Mouse (Mus musculus) liver, postnatal 0 days (tissue): ENCODE data around the gene Chtop. TPM values are rescaled to one million over a fixed set of nuclear protein-coding genes. Genes with fewer than 3 reads are reported as not detected.

ENCODE experiments used
- ATAC-seq: fragments of 200-750 bp; cut with Nextera tagmentation; 2 replicates; pipeline ENCODE4 v1.8.0; 2017; ENCODE audit warnings: mild to moderate bottlenecking, moderate library complexity
- DNase-seq: peaks from one replicate; pipeline ENCODE4 v3.0.0-alpha.2; 2016
- H3K27ac ChIP-seq: fragments of 300-500 bp; sonication (generic); 2 replicates; pipeline ENCODE4 v1.5.1; 2014; ENCODE audit warnings: antibody characterized with exemption, moderate library complexity, mild to moderate bottlenecking, low read depth
- H3K27me3 ChIP-seq: fragments of 300-500 bp; sonication (generic); 2 replicates; pipeline ENCODE4 v1.6.1; 2014; ENCODE audit warnings: low read length, control low read depth, mixed read lengths; ENCODE audit not compliant: insufficient read depth
- H3K36me3 ChIP-seq: fragments of 300-500 bp; sonication (generic); replicated peaks from 2 replicates; pipeline ENCODE4 v1.6.1; 2014; ENCODE audit warnings: mild to moderate bottlenecking, control low read depth, low read length, moderate library complexity, mixed read lengths; ENCODE audit not compliant: insufficient read depth
- H3K4me1 ChIP-seq: fragments of 300-500 bp; sonication (generic); 2 replicates; pipeline ENCODE4 v1.6.1; 2014; ENCODE audit warnings: antibody characterized with exemption, mild to moderate bottlenecking, control low read depth; ENCODE audit not compliant: insufficient read depth
- H3K4me2 ChIP-seq: fragments of 300-500 bp; sonication (generic); 2 replicates; pipeline ENCODE4 v1.6.1; 2014; ENCODE audit warnings: low read depth, mild to moderate bottlenecking, low read length, moderate library complexity, mixed read lengths
- H3K4me3 ChIP-seq: fragments of 300-500 bp; sonication (generic); 2 replicates; pipeline ENCODE4 v1.5.1; 2014; ENCODE audit warnings: low read depth, low read length
- H3K9ac ChIP-seq: fragments of 300-500 bp; sonication (generic); replicated peaks from 2 replicates; pipeline ENCODE4 v1.6.1; 2014; ENCODE audit warnings: mild to moderate bottlenecking, moderate library complexity
- H3K9me3 ChIP-seq: fragments of 300-500 bp; sonication (generic); 2 replicates; pipeline ENCODE4 v1.6.1; 2016; ENCODE audit warnings: mild to moderate bottlenecking, control low read depth, low read length, mixed read lengths
- CTCF ChIP-seq: sonication (generic); IDR thresholded peaks from 2 replicates; pipeline ENCODE4 v1.5.1; 2016; ENCODE audit warnings: antibody characterized with exemption, low read depth
- EP300 ChIP-seq: IDR thresholded peaks from 2 replicates; pipeline ENCODE4 v1.6.1; 2016; ENCODE audit warnings: antibody characterized with exemption, low read depth, mild to moderate bottlenecking
- WGBS: fragments of 180-500 bp; shearing (Covaris S2); extraction: QIAGEN DNeasy Blood & Tissue Kit; methylation state at CpG from one replicate; pipeline ENCODE4 v1.1.7; 2014; ENCODE audit not compliant: insufficient replicate concordance; 5-methylcytosine and 5-hydroxymethylcytosine counted together
- polyA plus RNA-seq: library from polyadenylated mRNA; unstranded; fragments of >200 nt; fragmentation: Nextera tagmentation; extraction: Ambion mirVana; gene quantifications from 2 replicates; pipeline ENCODE4 v1.2.1, GENCODE M21; 2015

Gene Chtop
- polyA plus RNA-seq, 1 experiment from 2014 or later, result 42.9 TPM

DNA sequence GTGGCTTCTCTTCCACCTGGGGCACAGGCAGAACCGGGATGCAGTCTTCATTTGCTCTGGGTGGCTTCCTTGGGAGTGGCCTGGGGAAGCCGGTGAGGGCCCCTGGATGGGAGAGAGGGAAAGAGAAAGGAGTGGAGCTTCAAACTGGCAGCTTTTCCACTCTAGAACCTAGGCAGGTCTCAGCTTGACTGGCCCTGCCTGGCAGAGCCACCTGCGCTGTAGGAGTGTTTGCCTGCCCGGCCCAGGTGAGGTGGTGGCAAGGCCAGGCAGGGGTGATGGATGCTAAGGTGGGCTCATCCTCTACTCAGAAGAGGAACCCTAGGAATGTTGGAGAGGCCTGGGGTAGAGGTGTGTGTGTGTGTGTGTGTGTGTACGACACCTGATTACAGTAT, 28.6 kb upstream of the Chtop start:
- Histone ChIP-seq H3K4me2 (peak overlapping the region; percentile 63), H3K27ac (peak overlapping the region; percentile 79), H3K27me3 (no peaks in the 10 kb centered on the region), H3K4me3 (peak overlapping the region; percentile 44), H3K4me1 (peaks cover 3% of the 10 kb centered on the region; the same call in 1 of the 2 replicates), H3K9me3 (no peaks in the 10 kb centered on the region), H3K36me3 (no peaks in the 10 kb centered on the region), H3K9ac (peak overlapping the region; percentile 60)
- TF ChIP-seq CTCF, result no peak
- no peak for DNase-seq
- WGBS, result 69% methylated on average over 5 of the region's 5 CpGs
- ATAC-seq, result no peak

DNA sequence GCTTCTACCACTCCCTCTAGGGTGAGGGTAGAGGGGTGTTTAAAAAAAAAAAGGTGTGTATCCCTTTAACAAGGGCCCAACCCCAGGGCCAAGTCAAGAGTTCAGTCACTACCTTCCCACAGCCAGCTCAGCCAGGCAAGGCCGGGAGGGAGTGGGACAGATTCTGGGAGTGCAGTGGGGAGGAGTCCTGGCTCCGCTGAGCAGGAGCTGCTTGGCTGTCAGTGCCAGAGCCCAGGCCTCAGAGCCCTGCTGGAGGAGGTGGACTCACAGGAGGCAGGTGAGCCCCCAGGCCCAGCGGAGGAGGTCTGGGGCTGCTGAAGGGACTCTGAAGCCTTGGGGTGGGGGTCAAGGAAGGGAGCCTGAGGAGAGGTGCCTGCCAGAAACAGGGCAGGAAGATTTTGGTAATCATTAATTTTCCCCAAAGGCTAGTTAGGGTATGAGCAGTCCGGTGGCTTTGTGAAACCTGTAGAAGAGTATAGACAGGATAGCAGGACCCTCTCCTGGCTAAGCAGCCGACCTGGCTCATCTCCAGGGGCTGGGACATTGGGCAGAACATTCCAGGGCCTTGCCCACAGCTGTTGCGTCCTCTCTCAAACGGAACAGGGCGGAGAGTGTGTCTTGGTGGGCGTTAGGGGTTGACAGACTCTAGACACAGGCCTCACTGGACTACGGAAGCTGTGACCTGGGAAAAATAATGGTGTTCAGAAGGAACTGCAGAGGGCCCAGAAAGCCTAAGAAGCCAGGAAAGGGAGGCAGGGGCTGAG, 28.0 kb upstream of the Chtop start, which contains the start of gene S100a16:
TSS of gene S100a16 (plus strand) at position 114 of the 764 bp plus-strand sequence.
- no peaks in the 10 kb centered on the region for H3K36me3 ChIP-seq
- H3K4me2 ChIP-seq, result peak within 1 kb of the TSS; percentile 63
- no peaks in the 10 kb centered on the region for H3K27me3 ChIP-seq
- no peaks in the 10 kb centered on the region for H3K9me3 ChIP-seq
- peak within 1 kb of the TSS; percentile 79 for H3K27ac ChIP-seq
- WGBS, result 45% methylated on average over 10 of the region's 10 CpGs
- H3K9ac ChIP-seq, result peak within 1 kb of the TSS; percentile 60
- DNase-seq (peak; percentile 61), ATAC-seq (peak; percentile 87)
- TF ChIP-seq EP300, result no peak
- no peak for TF ChIP-seq CTCF
- H3K4me1 ChIP-seq, result peaks cover 3% of the 10 kb centered on the region; the same call in 1 of the 2 replicates
- H3K4me3 ChIP-seq, result peak within 1 kb of the TSS; percentile 44

DNA sequence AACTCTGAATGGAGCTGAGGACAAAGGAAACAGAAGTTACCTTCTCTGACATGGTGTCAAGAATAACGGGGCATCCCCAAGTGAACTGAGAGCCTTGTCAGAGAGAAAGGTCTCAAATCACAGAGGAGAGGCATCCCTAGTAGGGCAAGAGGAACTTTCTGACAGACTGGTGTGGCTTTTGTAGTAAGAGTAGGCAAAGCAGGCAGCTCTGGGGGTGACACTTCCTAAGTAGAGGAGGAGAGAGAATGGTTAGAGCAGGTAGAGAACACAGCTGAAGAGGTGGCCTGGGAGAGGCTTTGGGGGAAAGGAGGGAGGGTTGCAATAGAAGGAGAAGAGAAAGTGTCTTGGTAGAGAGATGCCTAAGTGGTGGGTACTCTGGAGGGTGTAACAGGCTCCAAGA, 26.1 kb upstream of the Chtop start:
- TF ChIP-seq CTCF, result no peak
- Histone ChIP-seq H3K27ac (no peak overlapping the region), H3K27me3 (no peaks in the 10 kb centered on the region), H3K9ac (no peak overlapping the region), H3K4me2 (no peak overlapping the region), H3K9me3 (no peaks in the 10 kb centered on the region), H3K4me1 (peaks cover 3% of the 10 kb centered on the region; the same call in 1 of the 2 replicates), H3K36me3 (no peaks in the 10 kb centered on the region), H3K4me3 (no peak overlapping the region)
- whole genome bisulfite sequencing, result 78% methylated on average over 1 of the region's 1 CpGs
- no peak for DNase-seq
- ATAC-seq, result no peak

DNA sequence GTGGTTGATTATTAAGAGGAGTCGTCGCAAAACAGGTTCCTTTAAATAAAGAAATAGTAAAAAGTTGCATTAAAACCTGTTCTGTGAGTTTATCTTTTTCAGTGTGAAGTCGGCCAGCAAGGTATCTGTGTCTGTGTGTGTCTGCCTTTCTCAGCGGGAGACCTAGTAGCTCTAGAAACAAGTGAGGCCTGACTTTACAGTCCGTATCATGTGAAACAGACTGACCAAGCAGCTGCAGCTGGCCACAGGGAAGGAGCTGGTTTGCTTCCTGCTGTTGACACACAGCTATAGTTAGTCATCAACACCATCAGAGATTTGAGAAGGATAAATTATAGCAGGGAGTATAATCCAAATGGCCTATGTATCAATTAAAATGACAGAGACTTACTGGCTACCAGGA, 22.4 kb upstream of the Chtop start:
- WGBS, result 69% methylated on average over 5 of the region's 5 CpGs
- Histone ChIP-seq H3K9ac (no peak overlapping the region), H3K9me3 (no peaks in the 10 kb centered on the region), H3K4me1 (peaks cover under 1% of the 10 kb centered on the region; the same call in 1 of the 2 replicates), H3K4me3 (no peak overlapping the region), H3K27me3 (no peaks in the 10 kb centered on the region), H3K27ac (no peak overlapping the region), H3K4me2 (no peak overlapping the region), H3K36me3 (no peaks in the 10 kb centered on the region)
- no peak for ATAC-seq
- no peak for TF ChIP-seq CTCF
- TF ChIP-seq EP300, result no peak
- DNase-seq, result no peak

DNA sequence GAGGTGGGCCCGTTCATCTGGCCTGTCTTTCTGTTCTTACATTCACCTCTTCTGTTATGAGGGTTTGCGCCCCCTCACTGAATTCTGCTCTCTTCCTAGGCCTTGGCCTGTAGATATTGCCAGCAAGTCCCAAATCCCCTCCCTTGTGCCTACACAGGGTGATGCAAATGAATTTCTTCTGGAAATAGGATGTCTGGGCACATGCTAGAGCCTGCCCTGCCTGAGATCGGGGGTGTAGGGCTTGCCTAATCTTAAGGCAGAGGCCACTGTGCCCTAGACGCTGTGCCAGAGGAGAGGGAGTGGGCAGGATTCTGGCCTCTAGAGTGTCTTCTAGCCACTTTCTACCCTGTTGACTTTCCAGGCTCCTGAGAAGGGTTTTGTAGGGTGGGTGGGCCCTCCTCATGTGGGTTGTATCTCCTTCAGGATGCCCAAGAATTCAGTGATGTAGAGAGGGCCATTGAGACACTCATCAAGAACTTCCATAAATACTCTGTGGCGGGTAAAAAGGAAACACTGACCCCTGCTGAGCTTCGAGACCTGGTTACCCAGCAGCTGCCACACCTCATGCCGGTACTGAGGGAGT, 18.1 kb upstream of the Chtop start:
- 81% methylated on average over 7 of the region's 7 CpGs for WGBS
- ATAC-seq, result no peak
- Histone ChIP-seq H3K27ac (no peak overlapping the region), H3K9me3 (no peaks in the 10 kb centered on the region), H3K4me3 (no peak overlapping the region), H3K4me2 (no peak overlapping the region), H3K27me3 (no peaks in the 10 kb centered on the region), H3K9ac (no peak overlapping the region), H3K36me3 (peaks cover 3% of the 10 kb centered on the region; the same call in 1 of the 2 replicates), H3K4me1 (peaks cover 3% of the 10 kb centered on the region; the same call in 1 of the 2 replicates)
- no peak for DNase-seq
- no peak for TF ChIP-seq CTCF
- TF ChIP-seq EP300, result no peak

DNA sequence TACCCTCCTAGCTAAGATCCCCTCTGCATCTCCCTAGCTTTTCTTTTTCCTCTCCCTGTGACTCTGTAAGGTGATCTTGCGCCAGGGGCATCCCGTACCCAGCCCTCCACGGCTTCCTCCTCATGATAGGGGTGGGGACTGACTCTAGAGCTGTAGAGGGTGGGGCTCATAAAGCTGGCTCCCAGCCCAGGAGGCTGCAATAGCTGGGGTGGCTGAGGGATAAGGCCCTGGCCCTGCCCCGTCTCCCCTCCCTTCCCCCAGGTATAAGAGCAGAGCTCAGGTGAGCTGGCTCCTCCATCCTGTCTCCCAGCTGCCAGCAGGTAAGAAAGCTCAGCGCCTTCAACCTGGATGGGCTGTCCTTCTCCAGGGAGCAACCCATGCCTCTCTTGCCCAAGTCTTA, 17.3 kb upstream of the Chtop start, which contains the start of gene S100a14:
TSS of gene S100a14 (plus strand) at position 277 of the 400 bp plus-strand sequence.
- 54% methylated on average over 5 of the region's 5 CpGs for WGBS
- Histone ChIP-seq H3K4me2 (no peak within 1 kb of the TSS), H3K27ac (no peak within 1 kb of the TSS), H3K27me3 (no peaks in the 10 kb centered on the region), H3K36me3 (peaks cover 3% of the 10 kb centered on the region; the same call in 1 of the 2 replicates), H3K9ac (no peak within 1 kb of the TSS), H3K9me3 (no peaks in the 10 kb centered on the region), H3K4me3 (no peak within 1 kb of the TSS), H3K4me1 (peaks cover 3% of the 10 kb centered on the region; the same call in 1 of the 2 replicates)
- ATAC-seq (no peak), DNase-seq (no peak)
- no peak for TF ChIP-seq EP300
- no peak for TF ChIP-seq CTCF
